Mouse (Mus musculus) central nervous system, embryonic 14 days (tissue): Measurements from ENCODE around the gene Gm8113. TPM values are rescaled to one million over a fixed set of nuclear protein-coding genes. Genes with fewer than 3 reads are reported as not detected.

Source experiments
- polyA plus RNA-seq: library from polyadenylated mRNA; depleted of rRNA; stranded (reverse); fragments of >200 nt; gene quantifications from 2 replicates; pipeline ENCODE4 v1.2.3, GENCODE M21; 2012; rRNA removed

Gm8113 gene
- 8.5 and 10.7 TPM in 2 replicates for polyA plus RNA-seq

GRCm38 (mm10) chr14:43924688-43925403, at the start of gene Gm8113:
Gm8113 (plus strand) TSS chr14:43925390.

GRCm38 (mm10) chr14:43875417-43875816, 49.8 kb upstream of the Gm8113 start, which contains the start of gene Ear1:
Ear1 (minus strand) TSS chr14:43875517.

GRCm38 (mm10) chr14:43923459-43923858, 1.7 kb upstream of the Gm8113 start, which contains the start of gene Ear10:
Ear10 (minus strand) TSS chr14:43923559.

GRCm38 (mm10) chr14:43956769-43957168, 31.6 kb downstream of the Gm8113 start, which contains the start of gene Ang5:
Ang5 (plus strand) TSS chr14:43957069.

Other genes starting within 250 kb of the Gm8113 start
- not detected in 2 replicates for gene Gm8165, start 248.2 kb upstream of the Gm8113 start, polyA plus RNA-seq
- gene Gm7324, start 227.6 kb upstream of the Gm8113 start, polyA plus RNA-seq, result 0.69 and 0.75 TPM in 2 replicates
- not detected in 2 replicates for gene Gm16506, start 197.9 kb upstream of the Gm8113 start, polyA plus RNA-seq
- gene Gm6526, start 177.5 kb upstream of the Gm8113 start, polyA plus RNA-seq, result not detected in 2 replicates
- not detected in 2 replicates for gene Gm8180, start 140.6 kb upstream of the Gm8113 start, polyA plus RNA-seq
- gene Ear1, start 49.9 kb upstream of the Gm8113 start, polyA plus RNA-seq, result 0.16 and 0.19 TPM in 2 replicates
- gene Ear10, start 1.8 kb upstream of the Gm8113 start, polyA plus RNA-seq, result not detected in 2 replicates
- not detected in 2 replicates for gene Ang5, start 31.7 kb downstream of the Gm8113 start, polyA plus RNA-seq
- not detected in 2 replicates for gene Ang6, start 76.9 kb downstream of the Gm8113 start, polyA plus RNA-seq
- gene Ear2, start 177.3 kb downstream of the Gm8113 start, polyA plus RNA-seq, result 0.34 and 0.48 TPM in 2 replicates
- gene Gm3327, start 198.5 kb downstream of the Gm8113 start, polyA plus RNA-seq, result not detected in 2 replicates